Mouse (Mus musculus) liver, embryonic 14.5 days (tissue): ENCODE data around the gene Macf1.
"Not testable (repeated sequence)": the region's sequence is repeated elsewhere in the genome, so short reads cannot be mapped to it uniquely, and the experiment has no call there.

Experiments used
- CTCF ChIP-seq: IDR thresholded peaks from 2 replicates; pipeline ENCODE4 v1.5.1; 2016; ENCODE audit warnings: antibody characterized with exemption, low read depth, control low read depth
- EP300 ChIP-seq: IDR thresholded peaks from 2 replicates; pipeline ENCODE4 v1.6.1; 2016; ENCODE audit warnings: antibody characterized with exemption, low read depth

DNA sequence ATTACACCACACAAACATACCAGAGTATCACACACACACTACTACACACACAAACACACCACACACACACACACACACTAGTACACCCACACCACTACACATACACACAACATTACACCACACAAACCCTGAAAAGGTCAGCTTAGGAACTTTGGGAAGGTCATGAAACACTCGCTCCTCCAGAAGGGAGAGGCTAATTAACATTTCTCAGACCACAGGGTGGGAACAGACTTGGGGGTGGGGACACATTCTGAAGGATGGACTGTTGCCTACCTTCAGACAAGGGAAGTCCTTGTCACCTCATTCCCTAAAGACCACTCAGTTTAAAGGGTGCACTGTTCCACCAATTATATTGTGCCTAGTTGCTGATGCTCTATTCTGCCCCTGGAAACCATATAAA is 352.2 kb downstream of the Macf1 start:
- TF ChIP-seq CTCF, EP300: not testable (repeated sequence)
